Mouse (Mus musculus) heart, postnatal 25 days (tissue): ENCODE measurements around the gene Car15. TPM values are rescaled to one million over a fixed set of nuclear protein-coding genes. Genes with fewer than 3 reads are reported as not detected.

Experiments
- DNase-seq: peaks from one replicate; pipeline ENCODE4 v3.0.0; 2022; ENCODE audit warnings: low spot score
- intact Hi-C: fragments of 180-260 bp; cut with DNase I; formaldehyde crosslinking; loops from one replicate; pipeline ENCODE4 v1.15.1; 2025
- total RNA-seq, 2 experiments: library from RNA; stranded (reverse); gene quantifications; 2 replicates each; pipeline ENCODE4 v1.2.3; 2021

The Car15 gene
- total RNA-seq, 2 experiments from 2014 or later: 1.8 to 2.5 TPM

- intact Hi-C loops: no loop called here
- no peak for DNase-seq
Observed at GRCm38 (mm10) chr16:17833681-17834399, 4.3 kb downstream of the Car15 start.

- intact Hi-C loops: no loop called here
- DNase-seq: no peak
Observed at GRCm38 (mm10) chr16:17833321-17833680, 4.9 kb downstream of the Car15 start.

GRCm38 (mm10) chr16:17832821-17833220 lies 5.3 kb downstream of the Car15 start, which contains the start of gene B830017H08Rik:
TSS of gene B830017H08Rik (plus strand) at chr16:17833121.
- intact Hi-C loops: no loop called here
- no peak for DNase-seq

GRCm38 (mm10) chr16:17831781-17832180 lies 6.4 kb downstream of the Car15 start:
- intact Hi-C loops: no loop called here
- no peak for DNase-seq

GRCm38 (mm10) chr16:17830385-17831178 lies 7.6 kb downstream of the Car15 start:
- no peak for DNase-seq
- intact Hi-C loops: no loop called here

GRCm38 (mm10) chr16:17828867-17829266 lies 9.3 kb downstream of the Car15 start:
- intact Hi-C loops: no loop called here
- DNase-seq: no peak

- intact Hi-C loops: no loop called here
- DNase-seq: no peak
Observed at GRCm38 (mm10) chr16:17828229-17828628, 9.9 kb downstream of the Car15 start.

- no peak for DNase-seq
- intact Hi-C loops: no loop called here
Observed at GRCm38 (mm10) chr16:17826500-17826899, 11.7 kb downstream of the Car15 start.

- DNase-seq: no peak
- intact Hi-C loops: loop anchor here (10.0 kb wide), 1 partner anchor 262 kb away; no protein-coding TSS in a partner anchor
Observed at GRCm38 (mm10) chr16:17816528-17816927, 21.6 kb downstream of the Car15 start.

GRCm38 (mm10) chr16:17815411-17816402 lies 22.5 kb downstream of the Car15 start:
- intact Hi-C loops: loop anchor here (10.0 kb wide), 1 partner anchor 261 kb away; no protein-coding TSS in a partner anchor

GRCm38 (mm10) chr16:17813173-17813572 lies 25.0 kb downstream of the Car15 start:
- no peak for DNase-seq
- intact Hi-C loops: loop anchor here (5.0 to 10.0 kb wide), 2 partner anchors 41 to 258 kb away; no protein-coding TSS in a partner anchor

More at GRCm38 (mm10) chr16:17815411-17816402, 22.5 kb downstream of the Car15 start:
- DNase-seq: peak; percentile 33

- DNase-seq: no peak
- intact Hi-C loops: loop anchor here (1.0 to 10.0 kb wide), 3 partner anchors 40 to 257 kb away; no protein-coding TSS in a partner anchor
Observed at GRCm38 (mm10) chr16:17812120-17812519, 26.0 kb downstream of the Car15 start.

GRCm38 (mm10) chr16:17809711-17810110 lies 28.5 kb downstream of the Car15 start:
- intact Hi-C loops: loop anchor here (5.0 to 10.0 kb wide), 3 partner anchors 37 to 255 kb away; no protein-coding TSS in a partner anchor
- DNase-seq: peak; percentile 46

GRCm38 (mm10) chr16:17809125-17809524 lies 29.0 kb downstream of the Car15 start:
- intact Hi-C loops: loop anchor here (5.0 kb wide), 1 partner anchor 47 kb away; no protein-coding TSS in a partner anchor

GRCm38 (mm10) chr16:17807192-17808009 lies 30.8 kb downstream of the Car15 start:
- intact Hi-C loops: loop anchor here (5.0 kb wide), 1 partner anchor 45 kb away; no protein-coding TSS in a partner anchor
- DNase-seq: peak; percentile 78

More at GRCm38 (mm10) chr16:17809125-17809524, 29.0 kb downstream of the Car15 start:
- DNase-seq: no peak

- no peak for DNase-seq
- intact Hi-C loops: loop anchor here (5.0 kb wide), 1 partner anchor 44 kb away; no protein-coding TSS in a partner anchor
Observed at GRCm38 (mm10) chr16:17806581-17807191, 31.5 kb downstream of the Car15 start.

GRCm38 (mm10) chr16:17804982-17805381 lies 33.2 kb downstream of the Car15 start:
- intact Hi-C loops: loop anchor here (5.0 kb wide), 1 partner anchor 43 kb away; no protein-coding TSS in a partner anchor
- no peak for DNase-seq

GRCm38 (mm10) chr16:17804449-17804912 lies 33.7 kb downstream of the Car15 start:
- intact Hi-C loops: no loop called here
- DNase-seq: no peak
